Mouse (Mus musculus) brown adipose tissue, adult 24 weeks (tissue): ENCODE measurements around the gene Gnb5. TPM values are rescaled to one million over a fixed set of nuclear protein-coding genes. Genes with fewer than 3 reads are reported as not detected.

Source experiments
- H3K27ac ChIP-seq: fragments of 200-500 bp; replicated peaks from 2 replicates; pipeline ENCODE4 v1.5.1; 2012; ENCODE audit warnings: low read depth, mild to moderate bottlenecking, low read length
- H3K4me1 ChIP-seq: fragments of 200-500 bp; 2 replicates; pipeline ENCODE4 v1.6.1; 2012; ENCODE audit warnings: low read length, mixed read lengths; ENCODE audit not compliant: control insufficient read depth, insufficient read depth, insufficient read length
- H3K4me3 ChIP-seq: fragments of 200-500 bp; 2 replicates; pipeline ENCODE4 v1.5.1; 2012; ENCODE audit warnings: low read depth, mild to moderate bottlenecking, low read length, moderate library complexity; ENCODE audit not compliant: insufficient read depth
- polyA plus RNA-seq: library from polyadenylated mRNA; stranded (reverse); fragments of >200 nt; gene quantifications from 2 replicates; pipeline ENCODE4 v1.2.4, GENCODE M21; 2012; ENCODE audit not compliant: missing spikeins, insufficient read depth, insufficient read length

Gene Gnb5
- polyA plus RNA-seq, 1 experiment: 21.2 TPM

GRCm38 (mm10) chr9:75316771-75317170, 10.7 kb downstream of the Gnb5 start:
- peaks cover 3% of the 10 kb centered on the region; the same call in 1 of the 2 replicates for H3K4me1 ChIP-seq
- H3K27ac ChIP-seq: no peak overlapping the region
- no peak overlapping the region for H3K4me3 ChIP-seq

DNA sequence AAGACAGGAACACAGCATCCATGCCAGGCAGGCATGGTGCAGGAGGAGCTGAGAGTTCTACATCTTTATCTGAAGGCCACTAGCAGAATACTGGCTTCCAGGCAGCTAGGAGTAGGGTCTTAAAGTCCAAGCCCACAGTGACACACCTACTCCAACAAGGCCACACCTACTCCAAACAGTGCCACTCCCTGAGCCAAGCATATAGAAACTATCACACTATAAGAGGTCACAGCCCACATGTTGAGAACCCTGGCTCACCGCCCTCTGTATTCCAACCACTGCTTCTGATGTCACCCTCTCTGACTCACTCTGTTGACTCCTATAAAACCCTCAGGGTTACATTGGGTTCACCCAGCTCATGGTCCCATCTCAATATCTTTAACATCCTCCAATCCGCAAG, 12.1 kb downstream of the Gnb5 start:
- no peak overlapping the region for H3K4me3 ChIP-seq
- H3K27ac ChIP-seq: no peak overlapping the region
- H3K4me1 ChIP-seq: peaks cover 3% of the 10 kb centered on the region; the same call in 1 of the 2 replicates

GRCm38 (mm10) chr9:75319365-75319764, 13.3 kb downstream of the Gnb5 start:
- H3K4me3 ChIP-seq: no peak overlapping the region
- no peak overlapping the region for H3K27ac ChIP-seq
- peaks cover 3% of the 10 kb centered on the region; the same call in 1 of the 2 replicates for H3K4me1 ChIP-seq

- no peak overlapping the region for H3K4me3 ChIP-seq
- no peak overlapping the region for H3K27ac ChIP-seq
- no peaks in the 10 kb centered on the region for H3K4me1 ChIP-seq
Observed at GRCm38 (mm10) chr9:75322099-75322885, 16.2 kb downstream of the Gnb5 start.

DNA sequence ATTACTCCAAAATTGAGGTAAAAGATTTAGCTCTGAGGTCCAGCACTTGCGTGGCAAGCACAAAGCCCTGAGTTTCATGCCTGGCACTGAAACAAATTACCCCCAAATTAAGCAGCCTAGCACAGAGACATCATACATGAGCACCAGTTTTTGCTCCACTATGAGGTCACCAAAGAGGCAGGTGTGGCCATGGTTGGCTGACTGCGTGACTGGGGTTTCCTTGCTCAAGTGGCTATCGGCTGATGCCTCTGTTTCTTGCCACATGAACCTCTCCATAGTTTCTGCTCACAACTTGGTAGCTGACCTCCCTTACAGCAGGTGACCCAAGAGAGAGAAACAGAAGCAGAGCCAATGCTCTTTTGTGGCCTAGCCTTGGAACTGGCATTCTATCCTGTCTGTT, 22.0 kb downstream of the Gnb5 start:
- Histone ChIP-seq H3K4me1 (no peaks in the 10 kb centered on the region), H3K27ac (no peak overlapping the region), H3K4me3 (no peak overlapping the region)

DNA sequence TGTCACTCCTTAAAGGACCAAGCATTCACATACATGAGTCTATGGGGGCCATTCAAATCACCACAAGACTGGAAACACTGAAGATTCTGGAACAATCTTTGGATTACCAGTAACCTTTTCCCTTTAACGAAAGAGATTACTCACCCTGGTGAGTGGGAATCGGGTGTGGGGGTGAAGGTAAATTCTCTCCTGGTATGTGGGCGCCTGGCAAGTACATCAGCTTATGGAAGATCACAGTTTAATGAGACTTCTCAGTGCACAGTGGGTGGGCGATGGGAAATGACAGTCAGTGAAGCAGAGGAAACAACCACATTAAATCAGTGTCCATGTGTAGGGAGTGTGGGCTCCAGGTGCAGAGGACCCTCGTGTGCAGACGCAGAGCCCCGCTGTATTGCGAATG, 24.7 kb downstream of the Gnb5 start:
- Histone ChIP-seq H3K27ac (no peak overlapping the region), H3K4me1 (no peaks in the 10 kb centered on the region), H3K4me3 (no peak overlapping the region)

DNA sequence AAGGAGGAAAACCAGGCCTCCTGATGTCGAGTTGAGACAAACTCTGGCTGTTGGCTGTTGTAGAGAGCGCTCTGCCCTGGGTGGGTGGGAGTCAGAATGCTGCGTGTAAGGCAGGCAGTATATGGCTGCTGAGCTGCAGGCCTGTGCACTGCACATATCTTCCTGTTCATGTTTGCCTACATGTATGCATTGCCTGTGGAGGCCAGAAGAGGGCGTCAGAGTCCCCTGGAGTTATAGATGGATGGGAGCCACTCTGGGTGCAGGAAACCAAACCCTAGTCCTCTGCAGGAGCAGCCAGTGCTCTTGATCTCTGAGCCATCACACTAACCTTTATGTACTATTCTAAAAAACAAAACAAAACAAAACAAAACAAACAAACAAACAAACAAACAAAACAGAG, 28.4 kb downstream of the Gnb5 start:
- no peaks in the 10 kb centered on the region for H3K4me1 ChIP-seq
- no peak overlapping the region for H3K27ac ChIP-seq
- H3K4me3 ChIP-seq: no peak overlapping the region

DNA sequence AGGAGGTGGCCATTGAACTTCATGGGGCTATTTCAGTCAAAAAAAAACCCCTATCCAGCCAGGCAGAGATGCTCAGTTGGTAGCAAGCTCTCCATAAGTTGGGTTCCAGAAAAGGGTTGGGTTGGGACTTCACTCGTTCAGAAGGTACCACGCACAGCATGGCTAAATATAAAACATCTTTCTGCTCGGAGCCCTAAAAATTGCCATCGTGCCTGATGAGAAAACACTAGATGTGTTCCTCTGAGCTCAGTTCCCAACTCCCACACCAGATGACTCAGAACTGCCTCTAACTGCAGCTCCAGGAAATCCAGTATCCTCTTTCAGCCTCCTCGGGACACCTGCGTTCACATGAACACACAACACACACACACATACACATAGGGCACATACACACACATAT, 31.9 kb downstream of the Gnb5 start:
- no peak overlapping the region for H3K4me3 ChIP-seq
- no peaks in the 10 kb centered on the region; the same call in 1 of the 2 replicates for H3K4me1 ChIP-seq
- H3K27ac ChIP-seq: no peak overlapping the region

DNA sequence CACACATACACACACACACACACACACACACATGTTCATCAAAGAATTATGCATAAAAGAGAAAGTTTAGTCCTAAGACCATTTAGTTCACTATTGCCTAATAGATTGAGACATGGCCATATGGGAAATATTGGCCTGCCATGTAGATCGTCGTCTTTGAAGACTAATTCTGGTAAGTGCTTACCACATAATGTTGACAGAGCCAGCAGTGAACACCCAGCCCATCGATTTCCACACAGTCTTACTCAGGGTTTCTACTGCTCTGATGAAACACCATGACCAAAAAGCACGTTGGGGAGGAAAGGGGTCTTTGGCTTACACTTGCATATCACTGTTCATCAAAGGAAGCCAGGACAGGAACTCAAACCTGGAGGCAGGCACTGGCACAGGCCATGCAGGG, 36.3 kb downstream of the Gnb5 start:
- no peak overlapping the region for H3K4me3 ChIP-seq
- H3K27ac ChIP-seq: 0 out of 2 replicates have a peak overlapping the region, but pooled peaks have one; percentile 37
- H3K4me1 ChIP-seq: peaks cover 2% of the 10 kb centered on the region; the same call in 1 of the 2 replicates

GRCm38 (mm10) chr9:75347458-75347857, 41.4 kb downstream of the Gnb5 start, which contains the start of gene Bcl2l10:
Gene Bcl2l10, plus strand, starts transcription at chr9:75347758.
- H3K4me3 ChIP-seq: no peak within 1 kb of the TSS

GRCm38 (mm10) chr9:75348066-75348465, 42.0 kb downstream of the Gnb5 start:
- H3K4me3 ChIP-seq: no peak overlapping the region
- peak overlapping the region; percentile 51 for H3K27ac ChIP-seq
- H3K4me1 ChIP-seq: peaks cover 5% of the 10 kb centered on the region; the same call in 1 of the 2 replicates

More at GRCm38 (mm10) chr9:75347458-75347857, 41.4 kb downstream of the Gnb5 start, which contains the start of gene Bcl2l10:
- peaks cover 5% of the 10 kb centered on the region; the same call in 1 of the 2 replicates for H3K4me1 ChIP-seq
- H3K27ac ChIP-seq: peak within 1 kb of the TSS; percentile 51

DNA sequence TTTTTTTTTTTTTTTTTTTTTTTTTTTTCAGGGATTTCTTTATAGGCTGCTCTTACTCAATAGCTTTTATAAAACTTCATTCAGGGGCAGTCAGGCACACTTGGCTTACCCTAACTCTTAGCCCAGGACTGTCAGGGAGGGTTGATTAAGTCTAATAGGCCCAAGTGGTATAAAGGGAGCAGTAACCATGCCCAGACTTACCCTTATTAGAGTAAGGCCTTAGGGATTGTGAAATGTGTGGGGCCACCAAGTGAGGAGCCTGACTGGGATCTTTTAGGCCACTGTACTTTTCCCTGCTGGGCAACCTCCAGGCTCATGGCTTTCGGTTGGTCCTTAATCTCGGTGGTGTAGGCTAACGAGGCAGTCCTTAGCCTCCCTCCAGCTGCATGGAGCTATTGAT, 42.6 kb downstream of the Gnb5 start:
- Histone ChIP-seq H3K4me3 (no peak overlapping the region), H3K27ac (0 out of 2 replicates have a peak overlapping the region, but pooled peaks have one; percentile 14), H3K4me1 (peaks cover 5% of the 10 kb centered on the region; the same call in 1 of the 2 replicates)

DNA sequence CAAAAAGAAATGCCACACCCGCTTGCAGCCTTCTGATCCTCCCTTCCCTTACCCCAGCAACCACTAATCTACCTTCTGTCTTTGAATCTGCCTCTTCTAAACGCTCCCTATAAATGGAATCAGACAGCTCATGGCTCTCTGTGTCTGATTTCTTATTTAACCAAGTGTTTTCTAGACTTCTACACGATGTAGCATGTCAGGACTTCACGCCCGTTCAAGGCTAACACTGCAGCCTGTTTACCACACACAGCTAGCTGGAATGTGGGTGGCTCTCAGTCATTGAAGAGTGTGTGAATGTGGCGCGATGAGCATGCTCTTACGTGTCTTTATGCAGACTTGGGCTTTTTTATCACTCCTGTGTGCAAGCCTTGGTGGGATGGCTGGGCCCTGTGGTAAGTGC, 47.0 kb downstream of the Gnb5 start:
- H3K4me1 ChIP-seq: no peaks in the 10 kb centered on the region
- no peak overlapping the region for H3K4me3 ChIP-seq
- no peak overlapping the region for H3K27ac ChIP-seq

DNA sequence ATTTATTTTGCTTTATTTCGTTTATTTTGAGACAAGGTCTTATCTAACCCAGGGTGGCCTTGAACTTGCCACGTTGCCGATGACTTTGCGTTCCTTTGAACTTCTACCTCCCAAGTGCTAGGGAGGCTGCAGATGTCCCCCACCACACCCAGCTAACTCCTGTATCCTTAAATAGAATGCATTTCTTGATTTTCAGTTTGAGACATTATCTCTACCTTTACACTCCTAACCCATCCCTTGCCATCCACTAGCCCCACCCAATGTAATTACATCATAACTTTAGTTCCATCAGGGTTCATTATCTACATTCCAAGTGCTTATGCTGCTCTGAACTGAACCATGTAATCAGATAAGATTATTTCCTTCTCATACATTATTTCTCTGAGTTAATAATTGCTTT, 49.7 kb downstream of the Gnb5 start:
- H3K4me3 ChIP-seq: no peak overlapping the region
- no peak overlapping the region for H3K27ac ChIP-seq
- no peaks in the 10 kb centered on the region for H3K4me1 ChIP-seq

DNA sequence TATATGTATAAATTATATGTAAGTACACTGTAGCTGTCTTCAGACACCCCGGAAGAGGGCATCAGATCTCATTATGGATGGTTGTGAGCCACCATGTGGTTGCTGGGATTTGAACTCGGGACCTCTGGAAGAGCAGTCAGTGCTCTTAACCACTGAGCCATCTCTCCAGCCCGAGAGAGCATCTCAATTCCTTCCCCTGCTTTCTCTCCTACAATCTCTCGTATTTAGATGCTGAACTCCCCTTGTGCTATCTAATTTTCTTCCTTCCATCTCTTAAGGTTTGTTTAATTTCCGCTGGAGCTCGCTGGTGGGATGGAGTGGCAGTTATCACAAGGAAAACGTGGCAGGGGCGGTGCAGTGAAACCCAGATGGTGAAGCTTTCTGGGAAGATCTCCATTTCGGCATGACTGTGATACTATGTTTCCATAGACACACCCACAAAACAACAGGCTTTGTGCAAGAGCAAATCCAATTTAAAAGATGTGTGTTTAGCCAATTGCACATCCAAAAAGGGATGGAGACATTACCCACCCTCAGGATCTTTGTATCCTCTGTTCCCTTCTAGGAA, 51.1 kb downstream of the Gnb5 start:
- no peaks in the 10 kb centered on the region for H3K4me1 ChIP-seq
- H3K27ac ChIP-seq: no peak overlapping the region

DNA sequence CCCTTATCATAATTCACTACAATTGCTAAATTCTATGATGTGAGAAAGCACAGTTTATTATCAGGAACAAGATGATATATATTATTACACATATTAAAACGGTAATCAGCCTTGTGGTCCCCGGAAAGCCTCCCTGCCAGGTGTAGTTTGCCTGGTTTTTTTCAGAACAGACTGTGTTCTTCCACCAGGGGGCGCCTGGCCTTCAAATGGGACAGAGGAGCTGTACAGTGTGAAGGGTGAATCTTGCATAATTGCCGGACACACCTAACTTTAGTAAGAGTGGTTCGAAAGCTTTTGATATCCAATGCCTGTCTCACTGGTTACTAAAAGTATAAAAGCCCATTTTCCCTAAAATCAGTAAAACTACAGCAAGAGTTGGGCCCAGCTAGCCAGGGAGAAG, 55.6 kb downstream of the Gnb5 start:
- Histone ChIP-seq H3K4me1 (no peaks in the 10 kb centered on the region), H3K4me3 (no peak overlapping the region), H3K27ac (no peak overlapping the region)

More for the DNA sequence above, 51.1 kb downstream of the Gnb5 start:
- no peak overlapping the region for H3K4me3 ChIP-seq
